Mouse (Mus musculus) lung, postnatal 4 days (tissue): ENCODE measurements around the gene Sp100.

ENCODE experiments used
- DNase-seq, 2 experiments: peaks; one replicate each; pipeline ENCODE4 v3.0.0; 2021

The Sp100 gene

DNA sequence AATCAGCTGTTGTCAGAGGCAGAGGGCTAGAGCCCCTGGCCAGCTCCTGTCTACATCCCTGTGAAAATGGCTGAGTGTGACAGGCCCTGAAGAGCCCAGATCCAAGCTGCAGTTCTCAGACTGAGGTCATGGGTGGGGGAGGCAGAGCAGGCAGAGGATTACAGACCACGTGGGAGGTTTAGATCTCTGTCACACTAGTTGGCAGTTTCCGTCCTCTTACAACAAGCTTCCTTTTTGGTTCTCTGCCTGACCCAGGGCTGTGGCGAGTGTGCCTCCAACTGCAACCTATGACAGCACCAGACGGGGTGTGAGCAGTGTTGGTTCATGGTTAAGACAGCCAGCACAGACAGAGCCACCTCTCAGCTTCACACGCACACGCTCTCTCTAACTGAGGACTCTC is 101.7 kb downstream of the Sp100 start:
- peak; percentile 51 to 60 for DNase-seq

DNA sequence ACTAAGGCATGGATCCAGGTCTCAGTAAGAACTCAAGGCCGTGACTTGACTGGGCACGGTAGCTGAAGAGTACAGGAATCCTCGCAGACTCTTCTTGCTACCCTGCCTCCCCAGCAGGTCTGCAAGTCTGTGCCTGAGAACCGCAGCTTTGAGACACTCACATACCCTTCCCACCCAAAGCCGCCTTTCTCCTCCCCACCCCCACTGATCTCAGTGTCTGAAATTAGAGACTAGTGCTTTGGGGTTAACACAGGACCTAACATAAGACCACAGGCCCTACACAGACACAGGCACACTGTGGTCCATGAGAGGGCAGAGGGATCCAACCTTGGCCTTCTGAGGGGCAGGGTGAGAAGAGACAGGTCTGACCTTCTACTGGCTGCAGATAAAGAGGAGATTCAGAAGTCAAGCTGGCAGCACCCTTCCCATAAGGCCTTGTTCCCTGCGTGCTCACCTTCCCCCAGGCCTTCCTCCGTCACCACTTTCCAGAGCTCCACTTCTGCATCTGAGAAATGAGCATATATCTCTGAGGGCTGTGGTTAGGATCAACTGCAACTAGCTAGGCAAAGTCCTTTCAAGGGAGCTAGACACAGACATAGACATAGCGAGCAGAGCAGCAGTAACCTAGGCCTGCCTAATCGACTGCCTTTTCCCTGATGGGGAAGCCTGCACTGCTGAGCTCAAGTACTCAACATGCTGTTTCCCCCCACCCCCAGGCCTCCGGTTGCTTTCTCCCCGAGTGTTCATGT is 102.3 kb downstream of the Sp100 start:
- DNase-seq, result peak in 1 of 2 experiments; percentile 12

DNA sequence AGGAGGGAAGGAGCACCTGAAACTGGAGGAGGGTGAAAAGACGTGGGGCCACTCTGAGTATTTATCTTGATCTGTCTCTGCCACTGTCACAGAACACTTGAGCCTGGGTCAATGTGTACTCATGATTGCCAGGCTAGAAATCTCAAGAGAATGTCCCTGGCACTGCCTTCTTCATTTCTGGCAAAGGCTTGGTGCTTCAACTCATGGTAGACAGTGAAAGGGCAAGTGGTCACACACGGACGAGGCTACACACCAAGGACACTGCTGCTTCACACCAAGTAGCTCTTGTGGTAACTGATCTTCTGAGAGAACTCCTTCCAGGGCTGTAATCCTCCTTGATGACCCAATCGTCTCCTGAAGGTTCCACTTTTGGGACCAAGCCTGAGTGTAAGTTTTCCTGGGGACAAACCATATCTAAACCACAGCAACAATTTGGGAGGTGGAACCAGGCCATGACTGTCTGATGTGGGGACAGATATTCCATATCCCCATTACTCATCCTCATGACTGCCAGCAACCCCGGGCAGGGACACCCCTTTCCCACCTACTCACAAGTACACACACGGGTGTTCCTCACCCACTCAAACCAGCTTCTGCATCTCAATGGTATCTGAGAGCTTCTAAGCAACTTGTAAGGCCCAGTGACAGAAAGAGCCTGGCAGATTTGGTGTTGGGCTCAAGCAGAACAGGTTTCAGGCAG is 107.9 kb downstream of the Sp100 start:
- no peak for DNase-seq

DNA sequence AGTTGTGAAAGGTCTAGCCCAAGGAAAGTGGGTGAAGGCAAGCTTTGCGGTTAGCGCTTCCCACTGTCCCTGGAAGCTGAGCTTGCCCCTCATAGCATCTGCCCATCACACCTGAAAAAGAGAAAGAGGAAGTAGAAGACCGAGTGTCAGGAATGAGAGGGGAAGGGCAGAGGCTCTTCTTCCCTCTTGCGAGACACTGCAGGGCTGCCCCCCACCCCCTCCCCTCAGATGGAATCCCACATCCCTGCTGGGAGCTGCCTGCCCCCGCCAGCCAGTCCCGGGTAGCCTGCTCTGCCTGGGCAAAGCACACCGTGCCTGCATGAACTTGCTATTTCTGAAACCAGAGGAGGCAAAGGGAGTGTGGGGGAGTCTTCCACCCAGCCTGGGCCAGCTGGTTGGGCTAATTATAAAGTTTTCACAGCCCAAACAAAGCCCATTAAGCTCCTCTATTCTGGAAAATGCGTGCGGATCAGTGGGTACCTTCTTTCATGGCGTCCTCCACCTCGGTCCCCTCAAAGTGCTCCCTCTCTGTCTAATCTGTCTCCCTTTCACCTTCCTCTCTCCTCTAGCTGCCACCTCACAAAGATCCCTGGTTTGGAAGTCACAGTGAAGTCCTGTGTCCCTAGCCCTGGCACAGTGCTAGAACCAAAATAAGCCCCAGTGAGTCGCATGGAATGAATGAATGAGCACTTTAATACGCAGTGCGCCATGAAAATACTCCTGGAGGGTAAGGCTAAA is 108.6 kb downstream of the Sp100 start:
- no peak for DNase-seq

DNA sequence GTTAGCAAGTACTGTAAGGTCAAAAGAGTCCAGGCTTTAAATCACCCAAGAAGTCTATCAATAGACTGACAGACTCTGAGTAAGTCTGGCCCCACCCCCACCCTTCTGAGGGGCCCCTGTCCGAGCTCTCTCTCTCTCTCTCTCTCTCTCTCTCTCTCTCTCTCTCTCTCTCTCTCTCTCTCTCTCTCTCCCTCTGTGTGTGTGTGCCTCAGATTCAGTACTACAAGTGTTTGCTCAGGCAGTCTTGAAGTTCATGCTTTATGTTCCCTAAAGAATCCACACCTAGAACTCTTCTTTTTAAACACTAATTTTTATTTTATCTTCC is 109.1 kb downstream of the Sp100 start:
- DNase-seq, result no peak
